Mouse (Mus musculus) layer of hippocampus, adult 18-20 months (tissue): ENCODE data around the gene Dhrs3. TPM values are rescaled to one million over a fixed set of nuclear protein-coding genes. Genes with fewer than 3 reads are reported as not detected.
A peak's percentile ranks its signal among the peaks of the same experiment; 100 is the strongest.

Source experiments
- DNase-seq, 2 experiments: peaks; one replicate each; pipeline ENCODE4 v3.0.0; 2022; ENCODE audit warnings: low spot score in 2 of 2
- long read RNA-seq: library from polyadenylated mRNA; stranded (forward); transcript quantifications from one replicate; pipeline ENCODE4 v2.0.0, GENCODE M21; 2021
- total RNA-seq, 2 experiments: library from RNA; stranded (reverse); gene quantifications; 2 replicates each; pipeline ENCODE4 v1.2.3; 2021

The Dhrs3 gene
- total RNA-seq: 10 to 100 TPM; 33.7 to 35.6 TPM
- long read RNA-seq, transcript Dhrs3-206 (6 exons, 2,337 nt): major isoform, 15 of 19 reads
- long read RNA-seq, partial matches to known transcripts: 2 of 19 reads
- long read RNA-seq, other reads (novel, unspliced or antisense): 0 of 19 reads

DNA sequence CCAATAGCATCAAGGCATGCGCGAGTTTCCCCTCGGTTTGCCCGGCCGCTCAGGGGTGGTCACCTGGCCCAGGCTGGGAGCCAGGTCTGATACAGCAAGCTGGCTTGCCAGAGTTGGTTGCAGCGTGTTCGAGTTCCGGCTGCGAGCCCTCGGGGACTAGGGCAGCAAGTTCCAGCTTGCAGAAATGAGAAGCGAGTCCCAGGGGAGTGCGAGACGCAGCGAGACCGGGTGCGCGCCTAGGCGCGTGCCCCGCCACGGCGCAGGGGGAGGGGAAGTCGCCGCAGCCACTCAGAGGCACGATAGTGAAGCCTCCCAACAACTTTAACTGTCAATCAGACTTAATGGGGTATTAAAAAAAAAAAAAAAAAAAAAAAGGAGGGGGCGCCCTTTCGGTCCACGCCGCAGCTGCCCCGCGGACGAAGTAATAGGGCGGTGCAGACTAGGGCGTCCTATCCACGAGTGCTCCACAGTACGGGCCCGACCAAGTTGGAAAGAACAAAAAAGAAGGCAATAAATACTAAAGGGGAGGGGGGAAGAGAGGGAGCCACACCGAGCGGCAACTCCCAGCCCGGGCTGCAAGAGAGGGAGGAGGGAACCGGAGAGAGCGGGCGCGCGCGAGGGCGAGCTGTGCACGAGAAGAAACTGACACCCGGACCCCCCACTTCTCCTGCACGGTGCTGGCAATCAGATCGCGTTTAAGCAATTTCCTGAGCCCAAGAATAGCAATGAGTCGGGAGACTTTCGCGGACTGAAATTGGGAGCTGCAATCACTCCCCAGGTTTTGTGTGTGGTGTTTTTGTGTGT is at the start of gene Dhrs3:
Gene Dhrs3, plus strand, starts transcription at position 695 of the 804 bp plus-strand sequence.
- peak in 1 of 2 experiments; percentile 61 for DNase-seq

GRCm38 (mm10) chr4:144861756-144862505 is 30.7 kb upstream of the Dhrs3 start:
- DNase-seq: no peak

DNA sequence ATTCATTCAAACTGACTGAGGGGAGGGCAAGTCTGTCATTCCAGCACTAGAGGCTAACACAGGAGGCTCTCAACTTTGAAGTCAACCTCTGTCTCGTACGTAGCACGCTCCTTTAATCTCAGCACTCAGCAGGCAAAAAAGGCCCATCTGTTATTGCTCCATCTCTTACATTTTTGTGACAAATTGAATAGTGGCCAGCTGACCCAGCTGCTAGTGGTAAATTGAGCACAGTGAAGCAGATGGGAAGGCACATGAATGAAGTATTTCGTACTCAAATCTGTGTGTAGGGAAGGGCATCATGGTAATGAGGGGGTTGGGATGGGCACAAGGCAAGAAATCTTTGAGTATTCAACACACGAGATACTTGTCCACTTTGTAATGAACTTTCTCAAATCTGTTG is 24.7 kb upstream of the Dhrs3 start:
- peak in 1 of 2 experiments; percentile 63 for DNase-seq

- no peak for DNase-seq
Observed at GRCm38 (mm10) chr4:144868584-144868983, 24.0 kb upstream of the Dhrs3 start.

GRCm38 (mm10) chr4:144872905-144873304 is 19.7 kb upstream of the Dhrs3 start:
- DNase-seq: no peak

- DNase-seq: no peak
Observed at GRCm38 (mm10) chr4:144875576-144876093, 17.0 kb upstream of the Dhrs3 start.

DNA sequence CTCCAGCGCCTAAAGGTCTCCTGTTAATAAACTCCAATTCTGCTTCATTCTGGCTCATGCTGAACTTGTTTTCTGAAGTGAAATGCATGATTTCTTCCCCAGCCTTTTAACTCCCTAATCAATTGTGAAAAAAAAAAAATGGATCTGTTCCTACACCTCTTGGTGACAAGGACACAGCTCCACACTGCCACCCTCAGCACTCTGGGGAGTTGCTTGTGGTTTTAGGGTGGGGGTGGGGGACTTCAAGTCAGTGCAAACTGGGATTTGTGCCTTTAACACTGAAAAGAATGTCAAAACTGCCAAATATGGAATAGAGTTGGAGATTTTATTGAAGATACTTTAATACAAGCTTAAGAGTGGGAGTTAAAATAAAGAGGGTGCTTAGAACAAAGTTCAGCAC is 13.1 kb upstream of the Dhrs3 start:
- no peak for DNase-seq

- no peak for DNase-seq
Observed at GRCm38 (mm10) chr4:144881376-144881775, 11.3 kb upstream of the Dhrs3 start.

- DNase-seq: peak in 1 of 2 experiments; percentile 45
Observed at GRCm38 (mm10) chr4:144882881-144883331, 9.7 kb upstream of the Dhrs3 start.

- peak in 1 of 2 experiments; percentile 73 for DNase-seq
Observed at GRCm38 (mm10) chr4:144886460-144886859, 6.2 kb upstream of the Dhrs3 start.

DNA sequence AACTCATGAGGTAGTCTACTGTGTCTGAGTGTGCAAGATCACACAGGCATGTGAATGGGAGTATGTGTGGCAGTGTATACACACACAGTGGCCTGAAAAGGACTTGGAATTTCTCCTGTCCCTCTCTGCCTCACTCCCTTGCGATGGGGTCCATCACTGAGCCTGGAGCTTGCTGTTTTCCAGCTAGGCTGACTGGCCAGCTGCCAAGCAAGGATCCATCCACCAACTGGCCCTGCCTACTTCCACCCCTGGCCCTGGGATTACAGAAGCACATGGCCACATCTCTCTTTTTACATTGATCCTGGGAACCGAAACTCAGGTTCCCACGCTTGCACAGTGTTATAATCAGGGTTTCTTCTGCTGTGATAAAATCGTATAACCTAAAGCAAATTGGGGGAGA is 3.9 kb upstream of the Dhrs3 start:
- no peak for DNase-seq

DNA sequence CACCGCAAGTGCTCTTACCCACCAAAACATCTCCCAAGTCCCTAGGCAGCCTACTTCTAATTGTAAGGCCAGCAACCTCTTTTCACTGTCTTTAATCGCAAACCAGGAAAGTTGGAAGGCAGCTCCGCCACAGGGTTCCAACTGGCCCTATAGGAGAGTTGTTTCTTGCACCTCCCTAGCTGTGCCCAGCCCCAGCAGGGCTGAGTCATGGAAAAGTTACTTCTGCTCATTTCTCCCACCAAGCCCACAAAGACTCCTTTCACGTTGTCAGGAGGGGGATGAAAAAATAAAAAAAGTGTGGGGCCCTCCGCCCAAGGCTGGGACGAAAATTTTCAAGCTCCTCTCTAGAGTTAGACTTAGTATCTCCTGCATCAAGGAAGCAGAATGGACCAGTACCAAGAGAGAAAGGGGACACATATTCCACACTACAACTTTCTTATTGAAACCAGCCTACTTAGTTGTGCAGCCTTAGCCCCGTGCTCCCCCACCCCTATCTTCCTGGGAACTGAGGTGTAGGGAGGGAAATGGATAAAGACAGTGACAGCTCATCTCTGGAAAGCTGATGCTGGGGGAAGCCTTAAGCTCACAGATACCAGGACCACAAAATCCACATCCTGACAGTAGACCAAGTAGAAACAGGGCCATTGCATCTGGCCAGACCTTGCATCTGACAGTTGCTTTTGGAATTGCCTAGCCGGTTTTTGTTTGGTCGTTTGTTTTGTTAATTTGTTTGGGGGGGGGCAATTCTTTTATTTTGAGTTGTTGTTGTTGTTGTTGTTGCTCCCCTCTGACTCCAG is 2.9 kb upstream of the Dhrs3 start:
- DNase-seq: no peak

DNA sequence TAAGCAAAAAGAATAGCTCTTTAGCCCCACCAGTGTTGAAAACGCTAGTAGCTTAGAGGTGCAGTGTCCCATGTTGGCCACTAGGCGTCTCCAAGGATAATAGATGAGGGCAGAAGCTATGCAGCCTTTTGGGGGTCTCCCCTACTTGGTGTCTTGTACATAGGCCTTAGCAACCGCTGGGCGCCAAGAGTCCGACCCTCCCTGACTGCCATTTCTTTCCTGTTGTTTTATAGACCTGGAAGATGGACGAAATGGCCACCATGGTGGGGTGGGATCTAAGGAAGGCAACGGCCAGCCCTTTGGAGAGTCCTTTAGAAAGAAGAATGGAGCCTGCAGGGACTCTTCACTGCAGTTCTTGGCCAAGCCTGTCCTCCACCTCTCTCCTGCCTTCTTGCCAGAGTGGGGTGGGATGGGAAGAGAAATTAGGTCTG is 1.9 kb upstream of the Dhrs3 start:
- DNase-seq: peak in 1 of 2 experiments; percentile 78

DNA sequence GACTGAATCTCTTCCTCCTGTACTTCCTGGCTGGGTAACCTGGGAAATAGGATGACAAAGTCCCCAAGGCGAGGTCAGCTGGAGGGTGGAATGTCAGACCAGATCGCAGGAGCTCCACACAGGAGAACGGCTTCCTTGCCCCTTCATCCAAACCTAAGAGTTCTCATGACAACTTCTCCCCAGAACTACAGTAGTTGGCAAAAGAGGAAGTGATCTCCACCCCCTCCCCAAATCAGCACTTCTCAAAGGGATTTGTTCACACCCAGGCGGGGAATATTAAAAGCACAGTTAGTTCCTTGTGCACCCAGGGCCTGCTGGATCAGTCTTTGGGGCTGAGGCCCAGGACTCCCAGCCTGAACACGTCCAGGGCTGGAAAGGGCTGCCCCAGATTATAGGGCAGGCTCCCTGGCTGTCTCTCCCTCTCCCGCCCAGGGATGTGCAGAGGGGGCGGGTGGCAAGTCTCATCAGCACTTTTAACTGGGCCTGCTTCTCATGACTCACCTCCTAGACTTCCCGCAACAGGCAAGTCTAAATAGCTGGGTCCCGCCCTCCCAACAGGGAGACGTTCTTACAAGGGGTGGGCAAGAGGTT is 1.4 kb upstream of the Dhrs3 start:
- DNase-seq: peak in 1 of 2 experiments; percentile 15

- DNase-seq: no peak
Observed at GRCm38 (mm10) chr4:144891743-144892132, 889 bp upstream of the Dhrs3 start.

GRCm38 (mm10) chr4:144892937-144893272 is 278 bp downstream of the Dhrs3 start:
- DNase-seq: no peak

DNA sequence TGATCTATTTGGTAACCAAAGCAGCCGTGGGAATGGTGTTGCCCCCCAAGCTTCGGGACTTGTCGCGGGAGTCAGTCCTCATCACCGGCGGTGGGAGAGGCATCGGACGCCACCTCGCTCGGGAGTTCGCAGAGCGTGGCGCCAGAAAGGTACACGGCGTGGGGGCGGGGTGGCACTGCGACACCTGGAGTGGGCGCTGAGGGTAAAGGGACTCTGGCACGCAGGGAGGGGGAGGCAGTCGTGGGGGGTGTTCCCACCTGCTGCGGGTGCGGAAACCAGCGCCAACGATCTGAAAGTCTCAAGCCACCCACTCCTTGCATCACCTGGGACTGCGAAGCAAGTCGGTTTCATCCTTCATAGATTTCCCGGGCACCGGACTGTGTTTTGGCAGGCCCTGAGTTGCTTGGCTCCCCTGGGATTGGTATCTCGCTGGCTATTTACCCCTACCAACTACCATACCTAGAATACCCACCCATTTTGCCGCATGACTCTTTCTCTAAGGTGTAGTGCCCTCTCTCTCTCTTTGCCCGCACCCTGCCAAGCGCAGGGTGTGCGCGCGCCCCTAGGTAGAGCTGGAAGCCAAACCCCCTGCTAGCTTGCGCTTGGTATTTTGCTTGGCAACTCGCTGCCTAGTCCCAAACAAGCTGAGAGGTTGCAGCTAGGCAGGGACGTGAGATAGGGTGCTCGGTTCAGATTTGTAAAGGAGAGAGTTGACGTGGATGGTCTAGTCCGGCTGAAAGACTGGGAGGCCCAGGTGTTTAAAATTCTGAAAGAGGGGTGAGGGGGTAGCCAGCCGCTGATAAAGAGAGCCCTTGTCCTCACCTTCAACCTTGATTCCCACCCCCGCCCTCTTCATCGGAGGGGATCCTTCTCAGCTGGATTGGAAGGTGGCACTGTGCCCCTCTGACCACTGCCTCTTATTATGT is 1.2 kb downstream of the Dhrs3 start:
- no peak for DNase-seq

DNA sequence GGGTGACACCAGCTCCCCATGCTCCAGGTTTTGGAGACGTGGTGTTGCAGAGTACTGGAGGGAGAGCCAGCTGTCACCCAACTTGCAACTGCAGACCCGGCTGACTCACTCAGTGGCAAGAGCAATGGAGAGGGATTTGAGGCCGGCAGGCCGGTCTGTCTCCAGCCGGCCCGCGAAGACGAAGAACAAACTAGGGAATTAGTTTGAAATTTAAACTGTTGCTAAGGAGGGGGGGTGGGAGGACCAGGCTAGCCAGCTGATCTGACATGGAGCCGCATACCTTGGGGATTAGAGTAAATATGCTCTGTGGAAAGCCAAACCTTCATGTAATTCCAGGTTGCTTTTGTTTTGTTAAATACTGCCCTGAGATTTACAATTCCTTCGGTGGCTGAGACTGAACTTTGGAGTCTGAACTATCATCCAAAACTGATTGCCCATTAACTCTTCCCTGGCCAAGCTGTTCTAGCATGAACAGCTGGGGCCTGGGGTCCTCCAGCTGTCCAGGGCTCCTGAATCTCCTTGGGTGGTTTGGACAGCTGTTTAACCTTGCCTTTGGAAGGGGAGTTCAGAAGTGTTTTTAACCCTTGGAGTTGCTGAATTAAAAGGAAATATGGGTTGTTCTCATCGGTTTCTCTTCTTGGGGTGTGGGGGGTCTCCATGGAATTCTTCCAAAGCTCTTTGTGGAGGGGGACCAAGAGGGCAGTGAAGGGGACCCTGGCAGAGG is 2.0 kb downstream of the Dhrs3 start:
- DNase-seq: no peak

GRCm38 (mm10) chr4:144895211-144895590 is 2.6 kb downstream of the Dhrs3 start:
- DNase-seq: no peak
